Mouse (Mus musculus) brain, embryonic 14.5 days (tissue): ENCODE results near the gene Pdss2.

Source experiments
- CTCF ChIP-seq: fragments of 200-500 bp; IDR thresholded peaks from 2 replicates; pipeline ENCODE4 v1.5.1; 2012; ENCODE audit warnings: inconsistent platforms, mild to moderate bottlenecking, moderate library complexity, borderline replicate concordance; ENCODE audit not compliant: insufficient read depth, insufficient read length; ENCODE audit errors: extremely low read depth
- POLR2A ChIP-seq: fragments of 200-500 bp; IDR thresholded peaks from 2 replicates; pipeline ENCODE4 v1.6.1; 2012; ENCODE audit warnings: mild to moderate bottlenecking, inconsistent platforms, borderline replicate concordance; ENCODE audit not compliant: poor library complexity, insufficient read depth, insufficient read length, severe bottlenecking; ENCODE audit errors: extremely low read depth

GRCm38 (mm10) chr10:43234522-43234921 is 13.2 kb downstream of the Pdss2 start:
- TF ChIP-seq POLR2A = no peak
- TF ChIP-seq CTCF = no peak
